Mouse (Mus musculus) MEL-GATA-1-ER (cell line): ENCODE measurements at regions not wholly inside any gene's neighbourhood (a gene's known extent, or its start where the extent isn't known, plus 50 kb on each side); places are given as distances from the start of the nearest gene placed in this dataset.
"Not testable (repeated sequence)": the region's sequence is repeated elsewhere in the genome, so short reads cannot be mapped to it uniquely, and the experiment has no call there.

Experiments
- DNase-seq: peaks from one replicate; pipeline ENCODE4 v3.0.0-alpha.2; 2012; ENCODE audit warnings: low read depth; ENCODE audit errors: extremely low read depth

- no peak for DNase-seq
These were observed 459.1 kb upstream of the Nrsn1 start for GRCm38 (mm10) chr13:25729327-25729892.

DNA sequence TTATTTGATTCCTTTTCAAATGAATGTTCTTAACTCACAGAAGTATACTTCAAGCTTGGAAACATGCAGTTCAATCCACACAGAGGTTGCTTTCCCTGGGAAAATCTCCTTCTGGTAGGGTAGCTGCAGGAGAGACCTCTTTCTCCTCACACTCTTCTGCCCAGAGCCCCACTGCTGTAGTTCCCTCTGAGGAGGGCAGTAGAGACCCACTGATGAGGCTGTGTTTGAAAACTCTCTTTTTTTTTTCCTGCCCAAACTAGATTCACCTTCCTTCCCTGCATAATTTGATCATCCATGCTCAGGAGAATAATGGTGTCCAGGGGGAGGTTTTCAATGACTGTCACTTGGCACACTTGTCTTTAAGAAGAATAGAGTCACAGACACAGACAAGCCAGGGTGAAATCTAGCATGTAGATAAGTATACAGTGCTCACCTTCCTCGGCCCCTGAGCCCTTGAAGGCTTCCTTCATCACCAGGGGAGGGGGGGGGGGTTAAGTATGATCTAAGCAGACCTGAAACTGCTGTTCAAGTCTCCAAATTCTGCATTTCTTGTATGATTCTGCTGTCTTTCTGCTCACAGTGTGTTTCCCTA is 457.3 kb upstream of the Nrsn1 start:
- no peak for DNase-seq

DNA sequence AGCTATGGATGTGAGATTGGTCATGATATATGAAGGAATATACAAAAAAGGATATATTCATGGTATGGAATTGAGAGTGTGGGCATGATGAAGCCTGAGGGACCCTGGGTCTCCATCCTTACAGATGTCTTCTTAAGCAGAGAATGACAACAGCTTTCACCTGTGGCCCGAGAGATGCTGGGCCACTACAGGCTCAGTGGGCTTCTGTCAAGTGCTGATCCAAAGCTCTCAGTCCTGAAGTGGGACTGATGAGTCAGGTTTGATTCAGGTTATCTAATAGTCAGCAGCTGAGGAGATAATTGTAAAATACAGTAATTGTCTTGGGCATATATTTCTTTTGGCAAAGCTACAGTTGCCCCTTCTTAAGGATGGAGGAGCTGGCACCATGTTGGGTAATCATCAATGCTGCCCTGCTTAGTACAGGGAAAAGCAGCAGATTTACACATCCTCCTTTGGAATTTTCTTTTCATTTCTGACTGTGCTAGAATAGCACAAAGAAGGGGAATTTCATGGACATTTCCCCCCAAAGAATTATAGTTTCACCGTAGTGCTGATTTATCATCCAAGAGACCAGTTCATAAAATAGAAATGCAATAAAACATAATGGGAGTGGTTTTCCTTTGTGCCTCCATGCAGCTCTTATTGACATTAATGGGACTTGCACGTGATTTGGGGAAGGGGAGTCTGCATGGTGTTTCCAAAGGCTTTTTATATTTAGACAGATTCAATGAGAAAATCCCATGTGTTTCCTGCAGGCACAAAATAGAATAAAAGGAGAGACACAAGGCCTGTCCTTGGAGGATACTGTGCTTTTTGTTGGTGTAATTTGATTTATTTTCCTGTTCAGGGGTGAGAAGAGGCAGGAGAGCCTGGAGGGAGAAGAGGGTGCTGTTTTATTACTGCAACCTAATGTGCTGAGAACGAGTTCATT is 452.6 kb upstream of the Nrsn1 start:
- no peak for DNase-seq

GRCm38 (mm10) chr13:25700965-25701364 is 430.7 kb upstream of the Nrsn1 start:
- no peak for DNase-seq

- no peak for DNase-seq
These were observed 425.7 kb upstream of the Nrsn1 start for GRCm38 (mm10) chr13:25695956-25696355.

- DNase-seq = no peak
These were observed 424.8 kb upstream of the Nrsn1 start for GRCm38 (mm10) chr13:25695017-25695604.

DNA sequence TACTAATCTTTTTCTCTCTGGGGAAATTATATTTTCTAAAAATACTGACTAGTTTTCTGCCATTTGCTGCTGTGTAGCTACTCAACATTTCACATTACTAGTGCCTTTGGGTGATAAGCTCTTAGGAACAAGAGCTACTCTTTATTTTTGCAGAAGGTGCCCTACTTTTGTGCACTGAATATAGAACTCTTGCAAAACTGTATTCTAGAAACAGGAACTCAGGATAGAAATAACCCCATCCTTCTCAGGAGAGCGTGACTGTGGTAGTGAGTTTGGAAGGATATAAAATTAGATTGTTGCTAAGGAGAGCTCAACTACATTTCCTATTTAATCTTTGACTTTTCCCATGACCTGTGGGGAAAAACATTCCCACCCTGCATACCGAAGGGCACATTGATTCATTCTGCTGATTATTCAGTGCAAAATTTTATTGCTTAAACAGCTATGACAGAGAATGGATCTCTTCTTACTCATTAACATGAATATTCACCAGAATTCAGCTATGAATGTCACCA is 408.0 kb upstream of the Nrsn1 start:
- DNase-seq = no peak

DNA sequence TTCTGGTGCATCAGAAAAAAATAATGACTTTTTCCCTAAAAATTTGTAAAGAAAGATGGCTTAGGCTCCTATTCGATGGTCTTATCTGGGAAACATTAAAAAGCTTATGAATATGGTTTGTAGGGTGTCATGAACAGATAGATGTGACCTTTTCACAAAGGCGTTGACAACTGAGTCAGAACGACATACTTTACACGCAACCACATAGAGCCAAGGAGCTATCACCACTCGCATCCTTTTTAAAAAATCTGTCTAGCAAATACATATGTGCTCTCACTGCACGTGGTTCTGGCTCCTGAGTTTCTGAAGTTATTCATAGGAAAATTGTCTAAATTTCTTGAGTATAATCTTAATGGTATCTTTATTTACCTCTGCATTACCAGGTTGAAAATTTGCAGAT is 404.9 kb upstream of the Nrsn1 start:
- DNase-seq = no peak

- DNase-seq = no peak
These were observed 395.7 kb upstream of the Nrsn1 start for GRCm38 (mm10) chr13:25666022-25666421.

- no peak for DNase-seq
These were observed 394.8 kb upstream of the Nrsn1 start for GRCm38 (mm10) chr13:25664963-25665606.

DNA sequence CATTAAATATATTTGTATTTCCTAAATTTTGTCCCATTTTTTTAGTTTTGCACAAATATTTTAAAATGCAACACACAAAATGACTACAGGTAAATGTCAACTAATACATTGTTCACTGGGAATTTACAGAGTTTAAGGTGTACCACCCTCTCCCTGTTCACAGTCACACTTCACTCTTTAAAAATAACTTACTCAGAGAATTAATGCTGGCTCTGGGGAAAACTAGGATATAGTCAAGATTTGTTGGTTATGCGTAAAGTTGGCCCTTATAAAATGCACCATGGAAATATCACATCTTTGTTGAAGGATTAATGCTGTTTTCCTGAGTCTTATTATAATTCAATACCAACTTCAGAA is 378.1 kb upstream of the Nrsn1 start:
- DNase-seq = no peak

DNA sequence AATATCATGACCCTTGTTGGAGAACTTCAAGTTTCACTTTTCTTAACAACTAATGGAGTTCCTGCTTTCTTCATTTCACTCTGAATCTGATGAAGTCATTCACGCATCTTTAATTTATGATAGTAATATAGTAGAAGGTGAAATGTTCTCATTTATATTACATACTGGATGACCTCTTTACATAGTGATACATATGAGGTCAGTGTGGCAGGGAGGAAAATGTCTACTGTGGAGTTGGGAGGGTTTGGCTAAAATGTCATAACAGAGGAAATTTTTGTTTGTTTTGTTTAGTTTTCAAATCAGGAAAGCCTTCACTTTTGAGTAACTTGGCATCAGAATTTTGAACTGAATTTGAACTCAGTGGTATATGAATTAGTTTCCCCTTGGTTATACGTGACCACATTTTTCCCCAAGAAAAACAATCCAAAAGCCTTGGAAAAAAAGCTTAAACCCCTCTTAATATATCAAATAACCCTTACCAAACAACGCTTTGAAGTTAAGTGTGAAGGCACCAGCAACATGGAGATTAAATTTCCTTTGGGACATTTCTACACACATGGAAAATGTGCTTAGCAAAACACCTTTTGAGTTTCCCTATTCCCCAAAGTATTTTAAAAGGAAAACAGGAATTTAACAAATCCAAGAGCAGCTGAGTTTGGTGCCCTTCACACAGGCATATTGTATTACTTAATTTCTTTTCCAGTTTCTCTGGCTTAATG is 377.6 kb upstream of the Nrsn1 start:
- DNase-seq = no peak

DNA sequence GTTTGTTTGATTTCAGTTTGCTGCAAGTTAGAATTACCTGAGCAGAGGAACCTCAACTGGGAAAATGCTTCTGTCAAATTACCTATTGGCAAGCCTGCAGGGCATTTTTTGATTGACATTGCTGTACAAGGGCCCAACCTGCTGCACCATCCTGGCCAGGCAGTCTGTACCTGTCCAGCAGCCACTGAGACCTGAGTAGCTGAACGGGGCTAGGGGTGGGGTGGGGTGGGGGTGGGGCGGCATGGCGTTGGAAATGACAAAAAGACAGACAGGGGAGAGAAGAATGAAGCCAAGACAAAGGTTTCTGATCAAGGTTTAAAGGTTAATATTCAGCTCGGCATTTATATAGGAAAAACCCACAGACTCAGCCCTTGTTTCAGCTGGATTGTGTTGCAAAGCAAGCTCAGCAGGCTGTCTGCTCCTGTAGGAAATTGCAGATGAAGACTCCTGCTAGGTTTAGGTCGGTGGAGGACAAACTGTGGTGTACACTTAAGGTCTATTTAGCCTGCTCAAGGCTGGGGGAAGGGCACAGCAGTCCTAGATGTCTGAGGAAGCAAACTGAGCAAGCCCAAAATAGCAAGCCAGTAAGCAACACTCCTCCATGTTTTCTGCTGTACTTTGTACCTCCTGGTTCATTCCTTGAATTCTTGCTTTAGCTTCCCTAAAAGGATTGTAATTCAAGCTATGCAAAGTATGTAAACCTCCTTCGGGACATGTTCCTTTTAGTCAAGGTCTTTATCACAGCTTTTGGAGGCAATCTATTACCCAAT is 369.4 kb upstream of the Nrsn1 start:
- no peak for DNase-seq

- DNase-seq = no peak
These were observed 359.2 kb upstream of the Nrsn1 start for GRCm38 (mm10) chr13:25629466-25629865.

DNA sequence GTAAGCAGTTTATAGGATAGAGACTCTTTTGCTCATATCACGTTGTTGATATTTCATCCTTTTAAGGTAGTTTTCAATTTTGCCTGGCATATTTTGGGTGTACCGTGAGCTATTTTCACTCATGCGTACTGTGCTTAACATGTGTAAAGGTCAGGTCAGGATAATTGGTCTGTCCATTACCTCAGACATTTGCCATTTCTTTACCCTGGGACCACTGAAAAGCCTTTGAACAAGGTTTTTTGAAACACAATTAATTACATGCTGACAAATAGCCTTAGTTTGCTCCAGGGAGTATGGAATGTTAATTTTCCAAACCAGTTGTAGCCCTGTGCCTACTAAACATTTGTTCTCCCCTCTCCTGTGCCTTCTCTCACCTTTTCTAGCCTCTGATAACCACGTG is 347.3 kb upstream of the Nrsn1 start:
- DNase-seq = no peak

- no peak for DNase-seq
These were observed 341.7 kb upstream of the Nrsn1 start for GRCm38 (mm10) chr13:25611986-25612385.

GRCm38 (mm10) chr13:25609641-25610040 is 339.3 kb upstream of the Nrsn1 start:
- DNase-seq = no peak

DNA sequence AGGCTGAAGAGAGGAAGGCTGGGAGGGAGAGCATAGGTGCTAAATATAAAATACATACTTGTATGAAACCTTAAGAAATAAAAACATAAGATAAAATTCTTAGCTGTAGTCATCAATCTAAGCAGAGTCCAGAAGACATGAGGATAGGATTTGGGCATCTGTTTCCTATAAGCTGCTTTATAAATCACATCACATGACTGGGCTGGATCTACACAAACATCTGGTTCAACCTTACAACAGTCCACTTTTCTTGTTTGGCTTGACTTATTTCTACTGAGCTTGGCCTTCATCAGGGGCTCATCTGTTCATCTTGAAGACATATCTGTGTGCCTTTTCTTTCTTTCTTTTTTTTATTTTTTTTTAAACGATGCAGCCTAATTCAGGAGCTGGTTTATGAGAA is 338.9 kb upstream of the Nrsn1 start:
- no peak for DNase-seq

GRCm38 (mm10) chr13:25601351-25601750 is 331.0 kb upstream of the Nrsn1 start:
- DNase-seq = not testable (repeated sequence)

DNA sequence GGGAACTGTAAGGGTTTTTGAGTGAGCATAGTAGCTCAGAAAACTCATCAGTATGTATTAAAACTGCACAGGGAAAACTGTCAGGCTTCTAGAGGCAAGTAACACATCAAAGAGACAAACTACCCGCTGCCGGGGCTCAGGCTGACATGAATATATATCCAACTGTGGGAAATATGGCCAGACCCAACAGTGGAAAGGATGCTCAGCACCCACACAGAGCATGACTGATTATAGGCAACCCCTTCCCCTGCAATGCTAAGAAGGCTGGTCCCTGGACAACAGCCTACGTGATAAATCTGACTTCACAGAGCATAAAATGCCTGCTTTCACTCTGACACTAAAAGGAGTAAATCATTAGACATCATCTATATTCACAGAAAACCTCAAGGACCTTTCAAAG is 324.3 kb upstream of the Nrsn1 start:
- DNase-seq = no peak
